Mouse (Mus musculus): ENCODE data around the gene Vmn1r183. TPM values are rescaled to one million over a fixed set of nuclear protein-coding genes. Genes with fewer than 3 reads are reported as not detected.
A peak's percentile ranks its signal among the peaks of the same experiment; 100 is the strongest.

Gene Vmn1r183
- polyA plus RNA-seq, 1 experiment from 2014 or later, result not detected

DNA sequence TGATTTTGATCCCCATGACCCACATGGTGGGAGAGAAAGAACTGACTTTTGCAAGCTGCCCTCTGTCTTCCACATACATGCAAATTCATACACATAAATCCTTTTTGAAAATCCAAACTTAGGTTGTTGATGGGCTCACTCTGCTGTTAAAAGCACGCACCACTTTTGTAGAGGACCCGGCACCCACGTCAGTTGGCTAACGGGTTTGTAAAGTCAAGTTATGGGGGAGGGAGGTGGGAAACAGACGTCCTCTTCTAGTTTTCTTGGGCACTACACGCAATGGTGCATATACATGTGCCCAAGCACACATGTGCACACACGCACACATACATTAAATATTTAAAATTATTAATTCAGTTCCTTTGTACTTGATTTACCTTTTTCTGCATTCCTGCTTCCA lies 57.8 kb downstream of the Vmn1r183 start:
- Histone ChIP-seq H3K27me3 (replicated peaks; ENCODE audit: control insufficient read depth, insufficient read depth, low read length) (no peaks in the 10 kb centered on the region), H3K9me3 (ENCODE audit: control insufficient read depth, low read length) (peaks cover 38% of the 10 kb centered on the region), H3K4me1 (replicated peaks; ENCODE audit: control insufficient read depth, insufficient read depth, low read length) (peaks cover 8% of the 10 kb centered on the region), H3K27ac (ENCODE audit: low read length) (no peak overlapping the region), H3K4me2 (ENCODE audit: low read length) (no peak overlapping the region), H3K36me3 (ENCODE audit: control insufficient read depth, insufficient read depth) (peaks cover 41% of the 10 kb centered on the region), H3K9ac (replicated peaks; ENCODE audit: low read depth, low read length) (no peak overlapping the region), H3K4me3 (replicated peaks; ENCODE audit: low read length) (no peak overlapping the region)
- no peak for ATAC-seq
- WGBS, result 95% methylated on average over 7 of the region's 7 CpGs

DNA sequence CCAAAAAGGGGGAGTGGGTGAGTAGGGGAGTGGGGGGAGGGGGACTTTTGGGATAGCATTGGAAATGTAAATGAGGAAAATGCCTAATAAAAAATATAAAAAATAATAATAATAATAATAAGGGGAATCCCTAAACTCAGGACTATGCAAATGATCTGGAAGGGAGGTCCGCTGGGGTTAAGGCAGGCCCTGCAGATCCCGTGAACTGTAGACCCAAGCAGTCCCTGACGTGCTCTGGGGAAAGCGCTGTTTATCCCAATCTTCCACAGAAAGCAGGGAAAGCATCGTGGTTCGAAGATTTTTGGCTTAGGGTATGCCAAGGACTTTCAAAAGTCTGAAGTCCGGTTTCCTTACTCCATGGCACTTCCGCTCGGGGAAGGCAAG lies 58.7 kb downstream of the Vmn1r183 start:
- no peak for ATAC-seq
- Histone ChIP-seq H3K27ac (ENCODE audit: low read length) (no peak overlapping the region), H3K4me2 (ENCODE audit: low read length) (peak overlapping the region; percentile 55), H3K27me3 (replicated peaks; ENCODE audit: control insufficient read depth, insufficient read depth, low read length) (no peaks in the 10 kb centered on the region), H3K36me3 (ENCODE audit: control insufficient read depth, insufficient read depth) (peaks cover 32% of the 10 kb centered on the region), H3K9ac (replicated peaks; ENCODE audit: low read depth, low read length) (peak overlapping the region; percentile 39), H3K4me1 (replicated peaks; ENCODE audit: control insufficient read depth, insufficient read depth, low read length) (peaks cover 8% of the 10 kb centered on the region), H3K9me3 (ENCODE audit: control insufficient read depth, low read length) (peaks cover 28% of the 10 kb centered on the region), H3K4me3 (replicated peaks; ENCODE audit: low read length) (peak overlapping the region; percentile 81)
- WGBS, result 2% methylated on average over 9 of the region's 9 CpGs

DNA sequence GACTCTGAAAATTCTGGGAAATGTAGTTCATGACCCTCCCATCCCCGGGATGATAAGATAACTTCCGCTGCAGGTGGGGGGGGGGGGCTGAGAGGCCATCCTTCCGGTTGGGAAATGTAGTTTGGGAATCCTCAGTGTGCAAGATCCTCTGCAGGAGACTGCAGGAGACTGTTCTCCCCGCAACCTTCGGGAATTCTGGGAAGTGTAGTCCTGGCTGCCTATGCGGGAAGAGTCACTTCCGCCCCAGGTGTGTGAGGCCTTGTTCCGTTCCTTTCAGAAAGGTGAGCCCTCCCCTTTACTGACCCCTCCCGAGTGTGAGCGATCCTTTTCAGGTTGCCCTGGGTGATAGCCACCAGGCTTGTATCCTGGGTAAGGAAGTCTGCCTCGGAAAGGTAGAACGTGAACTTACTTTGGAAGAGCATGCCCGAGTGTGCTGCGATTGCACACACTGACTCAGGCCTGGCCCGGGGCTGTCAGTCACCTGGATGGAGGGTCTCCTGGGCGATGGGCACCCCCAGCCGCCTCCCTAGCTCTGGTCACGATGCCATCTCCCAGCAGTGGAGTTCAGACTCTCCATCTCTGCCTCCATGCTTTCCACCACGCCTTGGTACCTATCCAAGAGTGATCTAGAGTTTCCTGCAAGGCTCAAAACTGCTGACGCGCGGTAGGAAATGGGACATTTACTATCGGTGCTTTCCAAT lies 59.3 kb downstream of the Vmn1r183 start, which contains the start of gene Zfp112:
Zfp112 (plus strand) TSS at position 159 of the 701 bp plus-strand sequence.
- Histone ChIP-seq H3K9me3 (ENCODE audit: control insufficient read depth, low read length) (peaks cover 23% of the 10 kb centered on the region), H3K4me2 (ENCODE audit: low read length) (peak within 1 kb of the TSS; percentile 96), H3K27me3 (replicated peaks; ENCODE audit: control insufficient read depth, insufficient read depth, low read length) (no peaks in the 10 kb centered on the region), H3K4me3 (replicated peaks; ENCODE audit: low read length) (peak within 1 kb of the TSS; percentile 81), H3K27ac (ENCODE audit: low read length) (peak within 1 kb of the TSS; percentile 68), H3K9ac (replicated peaks; ENCODE audit: low read depth, low read length) (peak within 1 kb of the TSS; percentile 72), H3K4me1 (replicated peaks; ENCODE audit: control insufficient read depth, insufficient read depth, low read length) (peaks cover 8% of the 10 kb centered on the region), H3K36me3 (ENCODE audit: control insufficient read depth, insufficient read depth) (peaks cover 26% of the 10 kb centered on the region)
- peak; percentile 99 for ATAC-seq
- 2% methylated on average over 23 of the region's 23 CpGs for WGBS

DNA sequence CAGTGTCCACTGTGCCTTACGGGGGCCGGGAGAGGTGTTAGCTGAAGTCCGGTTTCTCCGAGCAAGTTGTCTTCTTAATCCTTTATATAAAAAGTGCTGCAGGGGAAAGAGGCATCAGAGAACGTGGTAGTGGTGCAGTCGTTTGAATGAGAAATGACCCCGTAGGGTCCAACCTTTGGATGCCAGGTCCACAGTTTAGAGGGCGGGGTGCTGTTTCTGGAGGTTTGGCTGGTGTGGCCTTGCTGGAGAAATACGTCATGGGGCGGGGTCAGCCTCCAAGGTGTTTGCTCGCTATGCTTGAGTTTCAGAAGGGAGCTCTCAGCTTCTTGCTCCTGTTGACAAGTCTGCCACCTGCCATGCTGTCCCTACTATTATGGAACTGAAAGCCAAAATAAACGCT lies 59.9 kb downstream of the Vmn1r183 start:
- WGBS, result 10% methylated on average over 12 of the region's 12 CpGs
- peaks cover 8% of the 10 kb centered on the region for H3K4me1 ChIP-seq (replicated peaks; ENCODE audit: control insufficient read depth, insufficient read depth, low read length)
- H3K4me2 ChIP-seq (ENCODE audit: low read length), result peak overlapping the region; percentile 96
- ATAC-seq, result no peak
- no peaks in the 10 kb centered on the region for H3K27me3 ChIP-seq (replicated peaks; ENCODE audit: control insufficient read depth, insufficient read depth, low read length)
- H3K27ac ChIP-seq (ENCODE audit: low read length), result peak overlapping the region; percentile 68
- peak overlapping the region; percentile 81 for H3K4me3 ChIP-seq (replicated peaks; ENCODE audit: low read length)
- peaks cover 18% of the 10 kb centered on the region for H3K9me3 ChIP-seq (ENCODE audit: control insufficient read depth, low read length)
- peak overlapping the region; percentile 72 for H3K9ac ChIP-seq (replicated peaks; ENCODE audit: low read depth, low read length)
- H3K36me3 ChIP-seq (ENCODE audit: control insufficient read depth, insufficient read depth), result peaks cover 19% of the 10 kb centered on the region

Other genes starting within 250 kb of the Vmn1r183 start
- not detected in 2 replicates for gene Vmn1r175, start 242.6 kb upstream of the Vmn1r183 start, polyA plus RNA-seq (2015; fragmentation: Nextera tagmentation; extraction: Ambion mirVana)
- gene Vmn1r176, start 215.9 kb upstream of the Vmn1r183 start, polyA plus RNA-seq (2015; fragmentation: Nextera tagmentation; extraction: Ambion mirVana), result not detected in 2 replicates
- not detected in 2 replicates for gene Vmn1r177, start 186.8 kb upstream of the Vmn1r183 start, polyA plus RNA-seq (2015; fragmentation: Nextera tagmentation; extraction: Ambion mirVana)
- not detected in 2 replicates for gene Vmn1r178, start 161.2 kb upstream of the Vmn1r183 start, polyA plus RNA-seq (2015; fragmentation: Nextera tagmentation; extraction: Ambion mirVana)
- gene Vmn1r179, start 126.3 kb upstream of the Vmn1r183 start, polyA plus RNA-seq (2015; fragmentation: Nextera tagmentation; extraction: Ambion mirVana), result not detected in 2 replicates
- gene Vmn1r180, start 102.6 kb upstream of the Vmn1r183 start, polyA plus RNA-seq (2015; fragmentation: Nextera tagmentation; extraction: Ambion mirVana), result not detected in 2 replicates
- gene Vmn1r181, start 78.6 kb upstream of the Vmn1r183 start, polyA plus RNA-seq (2015; fragmentation: Nextera tagmentation; extraction: Ambion mirVana), result not detected in 2 replicates
- not detected in 2 replicates for gene V1rd19, start 51.6 kb upstream of the Vmn1r183 start, polyA plus RNA-seq (2015; fragmentation: Nextera tagmentation; extraction: Ambion mirVana)
- gene Zfp180, start 28.7 kb downstream of the Vmn1r183 start, polyA plus RNA-seq (2015; fragmentation: Nextera tagmentation; extraction: Ambion mirVana), result 44.0 and 46.7 TPM in 2 replicates
- 10.5 and 12.7 TPM in 2 replicates for gene Zfp112, start 59.1 kb downstream of the Vmn1r183 start, polyA plus RNA-seq (2015; fragmentation: Nextera tagmentation; extraction: Ambion mirVana)
- 26.9 and 31.5 TPM in 2 replicates for gene Zfp235, start 80.9 kb downstream of the Vmn1r183 start, polyA plus RNA-seq (2015; fragmentation: Nextera tagmentation; extraction: Ambion mirVana)
- 10.0 and 10.7 TPM in 2 replicates for gene Zfp114, start 121.8 kb downstream of the Vmn1r183 start, polyA plus RNA-seq (2015; fragmentation: Nextera tagmentation; extraction: Ambion mirVana)
- 7.2 and 7.4 TPM in 2 replicates for gene Zfp111, start 158.2 kb downstream of the Vmn1r183 start, polyA plus RNA-seq (2015; fragmentation: Nextera tagmentation; extraction: Ambion mirVana)
- gene Zfp109, start 184.3 kb downstream of the Vmn1r183 start, polyA plus RNA-seq (2015; fragmentation: Nextera tagmentation; extraction: Ambion mirVana), result 5.5 and 6.2 TPM in 2 replicates
- gene Zfp108, start 201.5 kb downstream of the Vmn1r183 start, polyA plus RNA-seq (2015; fragmentation: Nextera tagmentation; extraction: Ambion mirVana), result 5.7 and 6.3 TPM in 2 replicates
- 11.7 and 12.8 TPM in 2 replicates for gene Zfp93, start 217.2 kb downstream of the Vmn1r183 start, polyA plus RNA-seq (2015; fragmentation: Nextera tagmentation; extraction: Ambion mirVana)
- gene Zfp61, start 248.0 kb downstream of the Vmn1r183 start, polyA plus RNA-seq (2015; fragmentation: Nextera tagmentation; extraction: Ambion mirVana), result 56.0 and 56.3 TPM in 2 replicates

Measured in forebrain, embryonic 16.5 days (tissue).